Mouse (Mus musculus): Measurements from ENCODE around the gene Anapc16.

- TF ChIP-seq POLR2A (IDR thresholded peaks at IDR 0.05; ENCODE audit: borderline replicate concordance, control insufficient read depth, low read depth, low read length) (no peak), CTCF (IDR thresholded peaks at IDR 0.05; ENCODE audit: control insufficient read depth, insufficient read depth, low read length) (no peak)
Observed at GRCm38 (mm10) chr10:59981792-59982191, 21.1 kb downstream of the Anapc16 start.

Data from bone marrow, adult 2 months (tissue).